29 mouse cellular contexts compared by ENCODE assay signal in the genomic region with DNA sequence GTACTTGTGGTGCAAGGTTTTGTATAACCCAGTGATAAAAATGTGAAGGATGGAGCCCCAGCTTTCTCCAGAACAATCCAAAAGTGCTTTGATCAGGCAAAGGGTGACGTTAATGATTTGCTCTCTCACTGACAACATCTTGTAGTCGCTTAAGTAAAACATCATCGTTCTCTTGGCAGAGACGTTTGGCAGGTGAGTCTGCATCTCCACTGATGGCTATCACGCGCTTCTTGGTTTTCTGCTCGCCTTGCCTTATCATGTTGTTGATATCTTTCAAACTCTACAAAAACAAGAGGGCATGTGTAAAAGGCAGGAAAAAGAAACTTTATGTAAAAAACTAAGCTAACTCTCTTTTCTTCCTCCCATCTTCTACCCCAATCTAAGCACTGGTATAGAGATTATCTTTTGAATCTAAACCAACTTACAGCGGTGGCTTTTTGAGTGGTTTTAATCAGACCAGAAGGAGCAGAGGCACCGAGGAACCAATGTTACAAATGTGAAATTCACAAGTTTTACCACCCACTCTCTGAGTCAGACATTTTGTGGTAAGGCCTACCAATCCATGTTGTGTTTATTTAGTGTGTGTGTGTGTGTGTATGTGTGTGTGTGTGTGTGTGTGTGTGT. TPM values are rescaled to one million over a fixed set of nuclear protein-coding genes. Genes with fewer than 3 reads are reported as not detected.
DNase-seq lines count a peak whose midpoint lies in the region; TF ChIP-seq lines count a peak whose summit lies in the region.
"Had no signal": no experiment of that assay in that cellular context is flagged by ENCODE, and none has a peak within 500 bp of the region (broad histone marks: within the 10 kb centered on the region; RNA-seq: fewer than 3 reads in every experiment).

No protein-coding gene starts in this region.

- TF ChIP-seq CTCF in embryonic fibroblast, embryonic 13.5 days (IDR thresholded peaks at IDR 0.05; ENCODE audit: borderline replicate concordance, insufficient read depth, low read length) = no peak
- TF ChIP-seq CTCF in left cerebral cortex, adult 2 months (IDR thresholded peaks at IDR 0.05) = no peak

- H3K27ac ChIP-seq in embryonic fibroblast, embryonic 13.5 days (ENCODE audit: insufficient read depth, low read length) = peak overlapping the region; percentile 23; the same call in 1 of the 2 replicates
- no peak overlapping the region for H3K27ac ChIP-seq in left cerebral cortex, adult 2 months
- H3K27ac ChIP-seq: embryonic facial prominence, embryonic 12.5 days; forebrain, embryonic 12.5 days; heart, adult 2 months; hindbrain, embryonic 12.5 days; layer of hippocampus, adult 2 months; limb, embryonic 12.5 days; neural tube, embryonic 13.5 days had no signal

- H3K4me3 ChIP-seq in embryonic fibroblast, embryonic 13.5 days (ENCODE audit: insufficient read depth, low read length) = no peak overlapping the region
- no peak overlapping the region for H3K4me3 ChIP-seq in left cerebral cortex, adult 2 months
- H3K4me3 ChIP-seq: embryonic facial prominence, embryonic 12.5 days; erythroblast, embryonic 14.5 days; forebrain, embryonic 12.5 days; heart, adult 2 months; hindbrain, embryonic 12.5 days; layer of hippocampus, adult 2 months; limb, embryonic 12.5 days; neural tube, embryonic 13.5 days had no signal

- intact Hi-C loops in left cerebral cortex, adult 2 months (cut with DNase I) = no loop called here

- peak; percentile 15 for DNase-seq in thymus, postnatal 0 days (ENCODE audit: low spot score)
- no peak for DNase-seq in thymus, postnatal 4 days
- DNase-seq in CD8-positive naive resting alpha-beta T cell, adult 2 months (ENCODE audit: low read depth in 2 of 2, low spot score in 2 of 2) = peak; percentile 42 to 47
- peak; percentile 30 for DNase-seq in yolk sac, embryonic 10.5 days (ENCODE audit: low spot score)
- no peak for DNase-seq in heart, adult 8-10 months (ENCODE audit: low spot score)
- DNase-seq in urinary bladder, adult 18-20 months (ENCODE audit: low spot score in 2 of 2) = no peak
- DNase-seq in left cerebral cortex, adult 2 months (ENCODE audit: extremely low spot score in 1 of 2, low spot score in 2 of 2) = no peak
- DNase-seq: adrenal gland, postnatal 10 days; B cell, adult 2 months; cerebellum, postnatal 10 days; gastrocnemius, postnatal 36 days; heart, adult 2 months; kidney, adult 8-10 months; kidney, postnatal 14 days; layer of hippocampus, postnatal 36 days; lung, adult 18-20 months; lung, postnatal 10 days; midbrain, embryonic 14.5 days; right cerebral cortex, adult 18-20 months; right cerebral cortex, postnatal 4 days; thymus, adult 2 months had no signal

- no peak for TF ChIP-seq POLR2A in embryonic fibroblast, embryonic 13.5 days (IDR thresholded peaks at IDR 0.05; ENCODE audit: low read depth, low read length)

- H3K4me1 ChIP-seq in embryonic fibroblast, embryonic 13.5 days (ENCODE audit: control insufficient read depth, insufficient read depth, low read length) = peaks cover 2% of the 10 kb centered on the region; the same call in 1 of the 2 replicates
- H3K4me1 ChIP-seq: embryonic facial prominence, embryonic 12.5 days; forebrain, embryonic 12.5 days; hindbrain, embryonic 12.5 days; limb, embryonic 12.5 days; neural tube, embryonic 13.5 days had no signal

RNA-seq across cellular contexts. Expression of gene Samhd1, which starts 12.4 kb away (rescaled TPM):
- polyA plus RNA-seq in thymus, postnatal 0 days (2015; fragmentation: Nextera tagmentation; extraction: Ambion mirVana) = 23.5 and 25.5 TPM in 2 replicates
- polyA plus RNA-seq in embryonic fibroblast, embryonic 13.5 days (2011; ENCODE audit: insufficient read length, low read depth, missing spikeins) = 79.5 and 83.7 TPM in 2 replicates
- total RNA-seq in heart, adult 8-10 months (2022) = 10 to 100 TPM; 20.5 to 23.6 (median 21.5) TPM
- total RNA-seq in left cerebral cortex, adult 2 months (2021) = 10 to 100 TPM; 12.7 to 12.9 TPM

RNA-seq across cellular contexts. Expression of gene Rbl1, which starts 56.8 kb away (rescaled TPM):
- polyA plus RNA-seq in thymus, postnatal 0 days (2015; fragmentation: Nextera tagmentation; extraction: Ambion mirVana) = 36.5 and 40.7 TPM in 2 replicates
- 19.9 and 24.0 TPM in 2 replicates for polyA plus RNA-seq in embryonic fibroblast, embryonic 13.5 days (2011; ENCODE audit: insufficient read length, low read depth, missing spikeins)
- 1 to 10 TPM; 1.2 to 1.9 (median 1.3) TPM for total RNA-seq in heart, adult 8-10 months (2022)
- total RNA-seq in left cerebral cortex, adult 2 months (2021) = 1 to 10 TPM; 1.6 to 2.4 TPM

Comparison
In these comparisons a context has a peak if more than half of its experiments do, and no peak if none do; other contexts are left out.
1. DNase-seq: peak in thymus, postnatal 0 days (single experiment), CD8-positive naive resting alpha-beta T cell, adult 2 months (2 of 2) and yolk sac, embryonic 10.5 days (single experiment); none in thymus, postnatal 4 days (single experiment), heart, adult 8-10 months (single experiment), urinary bladder, adult 18-20 months (0 of 2) and left cerebral cortex, adult 2 months (0 of 2).